ENCODE assay signal across 19 mouse cellular contexts in the genomic region with DNA sequence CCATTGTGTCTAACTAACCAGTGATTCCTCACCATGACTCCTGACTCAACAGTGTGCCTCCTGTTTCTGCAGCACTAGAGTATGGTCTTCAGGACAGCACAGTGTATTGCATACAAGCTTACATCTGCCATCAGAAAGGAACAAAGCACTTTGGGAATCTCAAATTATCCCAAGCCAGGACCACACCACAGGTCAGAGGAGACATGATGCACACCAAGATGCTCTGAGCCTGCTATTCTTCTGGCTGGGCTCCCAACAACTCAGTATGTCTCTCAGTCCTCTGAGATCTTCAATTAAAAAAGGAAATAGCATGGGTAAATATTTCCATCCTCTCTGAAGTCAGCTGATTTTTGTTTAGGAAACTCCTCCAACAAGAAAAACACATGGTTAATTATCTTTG.
A peak's percentile ranks its signal among the peaks of the same experiment; 100 is the strongest.
DNase-seq lines count a peak whose midpoint lies in the region; ATAC-seq and TF ChIP-seq lines count a peak whose summit lies in the region.
"Had no signal": no experiment of that assay in that cellular context is flagged by ENCODE, and none has a peak within 500 bp of the region (broad histone marks: within the 10 kb centered on the region; RNA-seq: fewer than 3 reads in every experiment).

No protein-coding gene starts in this region.

- no peak for TF ChIP-seq CTCF in hindbrain, postnatal 0 days (IDR thresholded peaks at IDR 0.05; ENCODE audit: low read depth)

- peaks cover 10% of the 10 kb centered on the region for H3K4me1 ChIP-seq in embryonic facial prominence, embryonic 14.5 days (ENCODE audit: control insufficient read depth, insufficient read depth, low read length)
- peaks cover 10% of the 10 kb centered on the region for H3K4me1 ChIP-seq in embryonic facial prominence, embryonic 10.5 days
- H3K4me1 ChIP-seq in hindbrain, postnatal 0 days (ENCODE audit: insufficient read depth, low read length): peaks cover 10% of the 10 kb centered on the region; the same call in 1 of the 2 replicates
- peaks cover 14% of the 10 kb centered on the region for H3K4me1 ChIP-seq in hindbrain, embryonic 10.5 days (replicated peaks)
- H3K4me1 ChIP-seq in midbrain, embryonic 11.5 days (ENCODE audit: control insufficient read depth, insufficient read depth, low read length): peaks cover 4% of the 10 kb centered on the region; the same call in 1 of the 2 replicates
- peaks cover 6% of the 10 kb centered on the region for H3K4me1 ChIP-seq in midbrain, embryonic 14.5 days (ENCODE audit: control insufficient read depth, insufficient read depth, low read length)
- H3K4me1 ChIP-seq: liver, embryonic 12.5 days had no signal

- H3K9ac ChIP-seq in embryonic facial prominence, embryonic 14.5 days (ENCODE audit: low read depth, low read length): no peak overlapping the region
- H3K9ac ChIP-seq in hindbrain, postnatal 0 days (replicated peaks; ENCODE audit: low read length): no peak overlapping the region
- H3K9ac ChIP-seq in midbrain, embryonic 11.5 days (ENCODE audit: low read length): no peak overlapping the region
- no peak overlapping the region for H3K9ac ChIP-seq in midbrain, embryonic 14.5 days (replicated peaks; ENCODE audit: low read length)
- H3K9ac ChIP-seq: liver, embryonic 12.5 days; midbrain, embryonic 15.5 days had no signal

- H3K4me2 ChIP-seq in embryonic facial prominence, embryonic 14.5 days (ENCODE audit: low read depth, low read length): no peak overlapping the region
- H3K4me2 ChIP-seq in hindbrain, postnatal 0 days (ENCODE audit: low read depth, low read length): no peak overlapping the region
- no peak overlapping the region for H3K4me2 ChIP-seq in midbrain, embryonic 11.5 days
- H3K4me2 ChIP-seq in midbrain, embryonic 14.5 days (ENCODE audit: low read length): no peak overlapping the region
- H3K4me2 ChIP-seq: heart, embryonic 11.5 days; liver, embryonic 12.5 days; midbrain, embryonic 15.5 days had no signal

- no peak overlapping the region for H3K27ac ChIP-seq in embryonic facial prominence, embryonic 14.5 days (replicated peaks; ENCODE audit: low read depth, low read length)
- H3K27ac ChIP-seq in embryonic facial prominence, embryonic 10.5 days (replicated peaks): no peak overlapping the region
- no peak overlapping the region for H3K27ac ChIP-seq in hindbrain, postnatal 0 days
- no peak overlapping the region for H3K27ac ChIP-seq in hindbrain, embryonic 10.5 days
- H3K27ac ChIP-seq in midbrain, embryonic 11.5 days (ENCODE audit: low read depth, low read length): no peak overlapping the region
- H3K27ac ChIP-seq in midbrain, embryonic 14.5 days (replicated peaks; ENCODE audit: low read depth, low read length): no peak overlapping the region
- H3K27ac ChIP-seq: gastrocnemius, adult 2 months; left cerebral cortex, adult 2 months; liver, embryonic 12.5 days; midbrain, embryonic 15.5 days had no signal

- no peaks in the 10 kb centered on the region for H3K27me3 ChIP-seq in embryonic facial prominence, embryonic 14.5 days (replicated peaks; ENCODE audit: control insufficient read depth, insufficient read depth, low read length)
- no peaks in the 10 kb centered on the region for H3K27me3 ChIP-seq in embryonic facial prominence, embryonic 10.5 days (replicated peaks; ENCODE audit: low read depth, poor library complexity, severe bottlenecking)
- no peaks in the 10 kb centered on the region for H3K27me3 ChIP-seq in hindbrain, postnatal 0 days (ENCODE audit: insufficient read depth, low read length)
- no peaks in the 10 kb centered on the region for H3K27me3 ChIP-seq in hindbrain, embryonic 10.5 days (ENCODE audit: insufficient read depth, poor library complexity, severe bottlenecking)
- H3K27me3 ChIP-seq in midbrain, embryonic 11.5 days (ENCODE audit: control insufficient read depth, insufficient read depth, low read length): no peaks in the 10 kb centered on the region
- peaks cover 7% of the 10 kb centered on the region; the same call in 1 of the 2 replicates for H3K27me3 ChIP-seq in midbrain, embryonic 14.5 days (ENCODE audit: control insufficient read depth, insufficient read depth, low read length)
- H3K27me3 ChIP-seq: liver, embryonic 12.5 days had no signal

- peak; percentile 50; the same call in 1 of the 2 replicates for ATAC-seq in embryonic facial prominence, embryonic 14.5 days (ENCODE audit: low read depth)
- ATAC-seq in hindbrain, postnatal 0 days: peak; percentile 56
- peak; percentile 42; the same call in 1 of the 2 replicates for ATAC-seq in midbrain, embryonic 11.5 days (ENCODE audit: low FRiP score)
- no peak for ATAC-seq in midbrain, embryonic 14.5 days (ENCODE audit: low FRiP score, low TSS enrichment)
- ATAC-seq: liver, embryonic 12.5 days; midbrain, embryonic 15.5 days had no signal

- H3K9me3 ChIP-seq in embryonic facial prominence, embryonic 14.5 days (ENCODE audit: control insufficient read depth, low read length): no peaks in the 10 kb centered on the region
- no peaks in the 10 kb centered on the region for H3K9me3 ChIP-seq in embryonic facial prominence, embryonic 10.5 days
- H3K9me3 ChIP-seq in hindbrain, postnatal 0 days (ENCODE audit: low read length): no peaks in the 10 kb centered on the region
- no peaks in the 10 kb centered on the region for H3K9me3 ChIP-seq in hindbrain, embryonic 10.5 days
- H3K9me3 ChIP-seq in midbrain, embryonic 11.5 days (ENCODE audit: control insufficient read depth, low read length): no peaks in the 10 kb centered on the region
- no peaks in the 10 kb centered on the region for H3K9me3 ChIP-seq in midbrain, embryonic 14.5 days (ENCODE audit: control insufficient read depth, low read length)
- H3K9me3 ChIP-seq: liver, embryonic 12.5 days; midbrain, embryonic 15.5 days had no signal

- DNase-seq in embryonic facial prominence, embryonic 14.5 days (ENCODE audit: low spot score): peak; percentile 32
- DNase-seq in embryonic facial prominence, embryonic 10.5 days (ENCODE audit: low spot score): no peak
- DNase-seq in hindbrain, postnatal 0 days (ENCODE audit: low spot score): peak; percentile 13
- DNase-seq in hindbrain, embryonic 10.5 days (ENCODE audit: low spot score): no peak
- no peak for DNase-seq in midbrain, embryonic 11.5 days (ENCODE audit: low spot score, missing footprints)
- no peak for DNase-seq in midbrain, embryonic 14.5 days
- peak; percentile 48 for DNase-seq in lung, postnatal 10 days
- DNase-seq in liver: no peak
- DNase-seq: cerebellum, adult 2 months; cerebellum, postnatal 36 days; gastrocnemius, adult 2 months; heart, postnatal 14 days; kidney, postnatal 4 days; layer of hippocampus, adult 9-11 months; thymus, postnatal 36 days had no signal

- H3K36me3 ChIP-seq in embryonic facial prominence, embryonic 14.5 days (ENCODE audit: control insufficient read depth, insufficient read depth, low read length): no peaks in the 10 kb centered on the region
- peaks cover 6% of the 10 kb centered on the region; the same call in 1 of the 2 replicates for H3K36me3 ChIP-seq in embryonic facial prominence, embryonic 10.5 days (replicated peaks)
- H3K36me3 ChIP-seq in hindbrain, postnatal 0 days (ENCODE audit: insufficient read depth, low read length): no peaks in the 10 kb centered on the region
- H3K36me3 ChIP-seq in hindbrain, embryonic 10.5 days: no peaks in the 10 kb centered on the region
- no peaks in the 10 kb centered on the region for H3K36me3 ChIP-seq in midbrain, embryonic 11.5 days (ENCODE audit: control insufficient read depth, insufficient read depth, low read length)
- H3K36me3 ChIP-seq in midbrain, embryonic 14.5 days (ENCODE audit: control insufficient read depth, insufficient read depth, low read length): no peaks in the 10 kb centered on the region
- H3K36me3 ChIP-seq: midbrain, embryonic 15.5 days had no signal

- no peak overlapping the region for H3K4me3 ChIP-seq in embryonic facial prominence, embryonic 14.5 days (ENCODE audit: low read depth, low read length)
- H3K4me3 ChIP-seq in embryonic facial prominence, embryonic 10.5 days: no peak overlapping the region
- H3K4me3 ChIP-seq in hindbrain, postnatal 0 days (ENCODE audit: low read length): no peak overlapping the region
- H3K4me3 ChIP-seq in hindbrain, embryonic 10.5 days: no peak overlapping the region
- H3K4me3 ChIP-seq in midbrain, embryonic 11.5 days (ENCODE audit: low read depth, low read length): no peak overlapping the region
- H3K4me3 ChIP-seq in midbrain, embryonic 14.5 days (replicated peaks; ENCODE audit: low read depth, low read length): no peak overlapping the region
- H3K4me3 ChIP-seq: gastrocnemius, adult 2 months; left cerebral cortex, adult 2 months; liver, embryonic 12.5 days; midbrain, embryonic 15.5 days had no signal

Comparison
In these comparisons a context has a peak if more than half of its experiments do, and no peak if none do; other contexts are left out.
1. DNase-seq: peak in embryonic facial prominence, embryonic 14.5 days (single experiment), hindbrain, postnatal 0 days (single experiment) and lung, postnatal 10 days (single experiment); none in embryonic facial prominence, embryonic 10.5 days (single experiment), hindbrain, embryonic 10.5 days (single experiment), midbrain, embryonic 11.5 days (single experiment), midbrain, embryonic 14.5 days (single experiment) and liver (single experiment).